Mouse (Mus musculus): Measurements from ENCODE around the gene Tvp23a.

Gene Tvp23a

GRCm38 (mm10) chr16:10394699-10395540 lies 52.2 kb downstream of the Tvp23a start, which contains the start of gene Tekt5:
TSS of gene Tekt5 (minus strand) at chr16:10395490.
- DNase-seq (ENCODE audit: low spot score in 2 of 2): peak in 1 of 2 experiments; percentile 46

- DNase-seq (ENCODE audit: low spot score in 2 of 2): peak in 1 of 2 experiments; percentile 19
Observed at GRCm38 (mm10) chr16:10392587-10392986, 54.6 kb downstream of the Tvp23a start.

GRCm38 (mm10) chr16:10388634-10389365 lies 58.4 kb downstream of the Tvp23a start:
- DNase-seq (ENCODE audit: low spot score in 2 of 2): no peak

- DNase-seq (ENCODE audit: low spot score in 2 of 2): no peak
Observed at GRCm38 (mm10) chr16:10385261-10385660, 61.9 kb downstream of the Tvp23a start.

GRCm38 (mm10) chr16:10384544-10384943 lies 62.6 kb downstream of the Tvp23a start:
- no peak for DNase-seq (ENCODE audit: low spot score in 2 of 2)

GRCm38 (mm10) chr16:10384060-10384497 lies 63.1 kb downstream of the Tvp23a start:
- no peak for DNase-seq (ENCODE audit: low spot score in 2 of 2)

- DNase-seq (ENCODE audit: low spot score in 2 of 2): no peak
Observed at GRCm38 (mm10) chr16:10379531-10379930, 67.6 kb downstream of the Tvp23a start.

GRCm38 (mm10) chr16:10377286-10377685 lies 69.9 kb downstream of the Tvp23a start:
- DNase-seq (ENCODE audit: low spot score in 2 of 2): no peak

GRCm38 (mm10) chr16:10374254-10375011 lies 72.7 kb downstream of the Tvp23a start:
- no peak for DNase-seq (ENCODE audit: low spot score in 2 of 2)

GRCm38 (mm10) chr16:10372372-10372771 lies 74.8 kb downstream of the Tvp23a start:
- DNase-seq (ENCODE audit: low spot score in 2 of 2): no peak
